Mouse (Mus musculus) spleen, adult 18-20 months (tissue): ENCODE results near the gene Arhgdia.
"Not testable (repeated sequence)": the region's sequence is repeated elsewhere in the genome, so short reads cannot be mapped to it uniquely, and the experiment has no call there.

ENCODE experiments used
- DNase-seq, 2 experiments: peaks; one replicate each; pipeline ENCODE4 v3.0.0; 2022; ENCODE audit warnings: mixed read lengths in 2 of 2

Arhgdia gene

GRCm38 (mm10) chr11:120578024-120578693 lies 3.3 kb downstream of the Arhgdia start:
- no peak for DNase-seq

DNA sequence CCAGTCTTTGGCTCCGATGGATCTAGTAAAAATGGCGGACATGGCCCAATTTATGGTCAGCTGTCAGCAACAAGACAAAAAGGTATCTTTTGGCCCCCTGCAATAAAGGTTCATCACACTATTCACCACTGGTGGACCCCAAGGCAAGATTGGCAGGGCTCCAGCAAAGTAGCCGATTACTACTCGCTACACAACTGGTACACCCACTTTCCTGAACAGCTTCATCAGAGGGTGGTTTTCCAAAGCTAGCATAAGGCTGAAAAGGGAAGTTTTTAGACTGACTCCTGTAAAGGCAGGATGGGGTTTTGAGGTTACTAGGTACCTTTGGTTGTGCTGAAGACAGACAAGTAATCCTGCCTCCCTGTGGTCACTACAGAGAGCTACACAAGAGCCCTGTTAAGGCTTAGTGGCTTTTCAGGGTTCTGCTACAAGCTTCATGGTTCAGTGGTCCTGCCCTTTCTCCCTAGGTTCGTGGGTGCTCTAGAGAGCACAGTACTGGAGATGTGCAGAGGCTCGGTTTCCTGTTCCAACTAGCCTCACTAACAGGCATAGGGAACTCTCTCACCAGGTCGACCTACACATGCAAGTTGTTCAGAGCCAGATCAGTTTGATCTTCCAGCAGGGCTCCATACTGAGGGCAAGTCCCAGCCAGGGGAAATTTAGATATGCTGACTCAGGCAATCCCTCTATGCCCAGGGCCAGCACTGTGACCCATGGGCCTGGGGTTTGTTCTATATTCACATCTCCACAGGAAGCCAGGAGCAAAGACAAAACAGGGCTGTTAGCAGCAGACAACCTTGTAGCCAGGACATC lies 4.0 kb downstream of the Arhgdia start:
- no peak for DNase-seq

GRCm38 (mm10) chr11:120576365-120576981 lies 5.0 kb downstream of the Arhgdia start:
- DNase-seq = no peak

GRCm38 (mm10) chr11:120575940-120576339 lies 5.5 kb downstream of the Arhgdia start:
- DNase-seq = no peak

- DNase-seq = no peak
Observed at GRCm38 (mm10) chr11:120575046-120575445, 6.4 kb downstream of the Arhgdia start.

DNA sequence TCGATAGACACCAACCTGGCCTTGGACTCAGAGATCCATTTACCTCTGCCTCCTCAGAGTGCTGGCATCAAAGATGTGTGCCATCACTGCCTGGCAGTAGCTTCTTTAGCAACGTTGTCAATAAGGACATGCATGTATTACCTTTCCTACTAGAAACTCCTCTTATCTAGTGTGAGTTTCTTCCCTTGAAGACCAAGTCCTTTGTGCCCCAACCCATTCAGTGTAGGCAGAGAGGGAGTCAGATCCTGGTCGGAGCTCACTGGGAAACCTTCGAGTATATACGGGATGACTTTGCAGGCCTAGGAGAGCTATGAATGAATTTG lies 7.2 kb downstream of the Arhgdia start:
- no peak for DNase-seq

DNA sequence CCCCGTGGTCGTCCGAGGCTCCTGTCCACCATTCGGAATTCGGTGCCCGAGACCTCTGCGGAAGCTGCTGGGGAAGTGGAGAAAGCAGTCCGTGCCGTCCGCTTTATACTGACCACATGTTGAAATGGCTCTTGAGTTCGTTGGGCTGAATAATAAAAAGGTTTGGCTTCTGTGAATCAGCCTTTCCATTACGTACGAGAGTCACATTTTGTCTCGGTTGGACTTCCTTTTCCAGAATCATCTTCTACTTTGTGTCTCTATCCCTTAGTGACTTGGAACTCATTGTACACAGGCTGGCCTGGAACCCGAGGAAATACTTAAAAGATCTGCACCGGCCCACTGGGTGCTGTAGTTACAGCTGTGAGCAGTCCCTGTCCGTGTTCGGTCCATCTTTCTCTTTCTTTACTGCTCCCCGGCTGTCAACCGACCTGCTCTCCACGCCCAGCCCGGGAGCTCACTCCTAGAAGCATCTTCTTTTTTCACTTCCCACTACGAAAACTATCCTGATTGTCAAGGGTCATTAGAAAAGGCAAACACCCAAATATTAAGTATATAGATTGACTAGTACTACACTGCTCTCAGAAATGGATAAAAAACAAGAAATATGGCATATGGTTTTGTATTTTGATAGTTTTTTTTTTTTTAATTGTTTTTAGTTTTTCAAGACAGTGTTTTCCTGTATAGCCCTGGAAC lies 7.7 kb downstream of the Arhgdia start:
- no peak for DNase-seq

- peak; percentile 99 for DNase-seq
Observed at GRCm38 (mm10) chr11:120572752-120573584, 8.5 kb downstream of the Arhgdia start, which contains the start of gene P4hb. Gene P4hb (minus strand): TSS chr11:120573253.

GRCm38 (mm10) chr11:120572417-120572751 lies 9.0 kb downstream of the Arhgdia start:
- no peak for DNase-seq

- no peak for DNase-seq
Observed at GRCm38 (mm10) chr11:120571754-120572416, 9.5 kb downstream of the Arhgdia start.

- no peak for DNase-seq
Observed at GRCm38 (mm10) chr11:120571122-120571521, 10.3 kb downstream of the Arhgdia start.

DNA sequence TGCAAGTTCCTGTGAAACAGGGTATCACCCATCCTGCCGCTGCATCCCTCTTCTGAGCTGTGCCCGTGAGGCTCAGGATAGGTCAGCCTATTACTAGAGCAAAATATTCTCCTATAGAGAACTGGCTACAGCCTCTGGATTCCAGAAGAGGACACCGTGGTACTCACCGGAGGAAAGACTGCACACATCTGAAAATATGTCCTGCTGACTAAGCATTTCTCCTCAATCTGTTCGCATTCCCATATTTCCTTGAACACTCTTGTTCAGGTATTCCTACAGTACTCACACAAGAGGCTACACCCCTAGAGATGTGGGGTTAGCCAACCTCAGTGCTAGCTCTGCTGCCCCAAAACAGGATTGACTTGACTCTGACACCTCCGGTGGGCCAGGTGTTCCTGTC lies 13.1 kb downstream of the Arhgdia start:
- no peak for DNase-seq

- no peak for DNase-seq
Observed at GRCm38 (mm10) chr11:120565114-120565513, 16.3 kb downstream of the Arhgdia start.

- DNase-seq = no peak
Observed at GRCm38 (mm10) chr11:120562949-120563348, 18.5 kb downstream of the Arhgdia start.

DNA sequence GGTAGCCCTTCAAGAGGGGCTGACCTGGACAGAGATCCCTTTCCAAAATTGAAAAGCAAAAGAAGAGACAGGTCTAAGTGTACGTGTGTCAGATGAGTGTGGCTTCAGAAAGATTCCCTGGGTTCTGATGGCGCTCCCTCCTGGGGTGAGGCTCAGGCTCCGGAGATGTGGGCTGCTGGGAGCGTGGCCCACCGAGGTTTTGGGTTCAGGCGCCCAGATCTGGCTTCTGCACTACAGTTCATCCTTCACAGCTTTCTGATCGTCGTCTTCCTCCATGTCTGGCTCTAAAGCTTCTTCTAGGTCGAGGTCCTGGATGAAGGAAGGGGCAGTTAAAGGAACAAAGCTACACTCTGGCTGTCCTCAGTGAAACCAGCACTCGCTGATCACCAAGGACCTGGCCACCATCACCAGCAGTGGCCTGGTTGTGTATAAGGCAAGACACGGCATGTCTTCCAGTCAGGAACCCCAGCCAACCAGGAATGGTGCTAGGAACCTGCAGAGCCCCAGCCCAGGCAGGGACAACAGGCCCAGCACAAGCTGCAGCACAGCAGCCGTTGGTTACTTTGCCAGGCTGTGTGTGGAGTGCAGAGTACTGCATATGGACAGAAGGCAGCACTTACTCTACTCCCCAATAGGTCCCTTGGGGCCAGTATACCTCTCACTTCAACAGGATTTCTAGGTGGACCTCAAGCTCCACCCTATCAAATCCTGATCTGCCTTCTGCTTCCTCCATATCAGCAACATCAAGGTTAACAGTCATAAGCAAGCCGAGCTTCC lies 20.3 kb downstream of the Arhgdia start:
- no peak for DNase-seq

DNA sequence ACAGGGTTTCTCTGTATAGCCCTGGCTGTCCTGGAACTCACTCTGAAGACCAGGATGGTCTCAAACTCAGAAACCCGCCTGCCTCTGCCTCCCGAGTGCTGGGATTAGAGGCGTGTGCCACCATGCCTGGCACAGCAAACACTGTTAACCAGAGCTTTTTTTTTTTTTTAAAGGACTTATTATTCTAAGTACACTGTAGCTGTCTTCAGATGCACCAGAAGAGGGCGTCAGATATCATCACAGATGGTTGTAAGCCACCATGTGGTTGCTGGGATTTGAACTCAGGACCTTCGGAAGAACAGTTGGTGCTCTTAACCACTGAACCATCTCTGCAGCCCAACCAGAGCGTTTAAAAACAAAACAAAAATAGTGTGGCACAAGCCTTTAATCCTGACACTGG lies 22.6 kb downstream of the Arhgdia start:
- not testable (repeated sequence) for DNase-seq

DNA sequence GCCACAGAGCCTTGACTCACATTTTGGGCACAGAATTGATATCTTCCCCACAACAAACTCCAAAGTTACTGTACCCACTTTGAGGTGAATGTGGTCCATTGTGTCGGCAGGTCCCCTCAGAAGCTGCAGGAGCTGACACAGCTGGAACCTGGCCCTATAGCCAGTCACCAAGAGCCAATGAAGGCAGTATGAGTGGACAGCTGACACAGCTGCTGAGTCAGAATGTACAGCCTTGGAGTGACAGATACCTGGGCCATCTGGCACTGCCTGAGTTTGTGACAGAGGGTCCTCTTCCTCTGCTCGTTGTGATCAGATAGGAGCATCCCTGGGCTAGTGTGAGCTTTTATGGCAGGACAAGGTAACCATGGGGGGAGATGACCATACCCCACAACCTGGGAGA lies 26.2 kb downstream of the Arhgdia start:
- DNase-seq = no peak

- DNase-seq = no peak
Observed at GRCm38 (mm10) chr11:120554834-120555233, 26.6 kb downstream of the Arhgdia start.

DNA sequence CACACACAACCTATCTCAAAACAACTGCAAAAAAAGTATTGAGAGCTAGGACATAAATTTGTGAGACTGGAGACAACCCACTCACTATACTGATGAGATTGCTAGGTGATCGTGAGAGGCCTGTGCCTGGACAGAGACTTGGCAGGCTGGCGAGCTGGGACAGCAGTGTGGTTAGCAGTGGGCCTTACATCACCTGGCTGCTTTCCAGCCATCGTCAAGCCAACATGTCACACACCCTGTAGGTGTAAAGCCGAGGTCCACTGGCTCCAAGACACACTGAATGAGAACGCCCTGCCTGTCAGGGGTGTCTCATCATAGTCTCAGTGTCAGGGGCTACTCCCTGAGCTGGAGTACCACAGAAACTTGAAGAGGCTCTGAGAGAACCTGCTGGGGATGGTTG lies 28.7 kb downstream of the Arhgdia start:
- DNase-seq = no peak

DNA sequence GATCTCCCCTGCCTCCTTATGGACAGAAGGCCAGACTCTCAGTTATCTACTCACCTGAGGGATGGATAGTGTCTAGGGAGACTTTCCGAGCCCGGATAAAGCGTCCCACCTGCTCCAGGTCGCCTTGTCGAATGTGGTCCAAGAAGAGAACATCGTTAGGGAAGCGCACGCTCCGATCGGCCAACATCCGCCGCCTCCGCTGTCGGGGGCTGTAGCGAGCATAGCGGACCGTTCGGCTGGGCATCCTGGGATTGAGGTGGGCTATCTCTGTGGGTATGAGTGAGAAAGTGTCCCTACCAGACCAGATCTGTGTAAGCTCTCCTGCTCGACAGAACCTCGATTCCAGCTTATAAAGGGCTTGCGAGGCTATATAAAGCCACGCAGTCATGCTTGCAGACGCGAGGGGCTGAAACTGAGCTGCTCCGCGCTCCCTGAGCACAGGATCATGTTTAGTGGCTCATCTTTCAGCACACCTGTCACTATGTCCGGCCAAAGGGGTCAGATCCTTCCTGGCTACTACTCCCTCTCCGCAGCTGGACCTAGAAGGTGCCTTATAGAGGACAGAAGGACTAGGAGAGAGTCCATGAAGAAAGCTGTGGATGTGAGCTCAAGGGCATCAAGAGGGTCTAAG lies 30.5 kb downstream of the Arhgdia start, which contains the start of gene Ppp1r27:
TSS of gene Ppp1r27 (minus strand) at position 323 of the 631 bp plus-strand sequence.
- no peak for DNase-seq
